Mouse (Mus musculus): Measurements from ENCODE around the gene Epn3. TPM values are rescaled to one million over a fixed set of nuclear protein-coding genes. Genes with fewer than 3 reads are reported as not detected.
A peak's percentile ranks its signal among the peaks of the same experiment; 100 is the strongest.

Gene Epn3
- polyA plus RNA-seq, 1 experiment from 2014 or later = 17.0 TPM

DNA sequence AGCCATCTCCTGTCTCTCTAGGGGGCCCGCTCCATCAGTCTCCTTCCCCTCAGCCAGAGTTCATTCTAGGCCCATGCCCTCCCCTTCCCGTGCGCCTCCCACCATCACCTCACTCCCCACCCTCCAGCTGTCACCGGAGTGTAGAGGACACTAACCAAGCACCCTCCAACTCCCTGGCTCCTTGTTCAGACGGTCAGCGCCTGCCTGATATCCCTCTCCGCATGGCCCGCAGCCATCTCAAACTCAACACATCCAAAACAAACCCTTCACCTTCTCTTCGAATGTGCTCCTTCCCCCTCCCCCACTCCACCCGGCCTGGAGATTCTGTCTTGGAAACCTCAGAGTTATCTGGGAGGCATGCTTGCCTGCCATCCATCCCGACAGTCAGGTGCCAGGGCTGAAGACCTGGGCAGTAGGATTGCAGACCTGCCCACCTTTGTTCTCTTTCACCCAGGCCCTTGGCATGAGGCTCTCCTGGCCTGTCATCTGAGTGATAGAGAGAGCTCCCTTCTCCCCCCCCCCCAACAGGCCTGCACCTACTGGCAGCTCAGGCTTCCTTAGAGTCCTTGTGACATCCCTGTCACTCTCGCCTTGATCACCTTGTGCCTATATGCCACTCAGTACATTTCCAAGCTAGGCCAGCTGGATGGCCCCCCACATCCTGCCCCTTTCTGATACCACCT, 48.5 kb downstream of the Epn3 start:
- Histone ChIP-seq H3K4me1 (ENCODE audit: control insufficient read depth, insufficient read depth, low read length) (peaks cover 13% of the 10 kb centered on the region), H3K9me3 (replicated peaks; ENCODE audit: control insufficient read depth, low read length) (no peaks in the 10 kb centered on the region), H3K27ac (ENCODE audit: low read length) (no peak overlapping the region), H3K4me2 (ENCODE audit: low read depth, low read length) (no peak overlapping the region), H3K36me3 (ENCODE audit: control insufficient read depth, insufficient read depth, low read length) (no peaks in the 10 kb centered on the region), H3K27me3 (ENCODE audit: control insufficient read depth, insufficient read depth, low read length) (no peaks in the 10 kb centered on the region), H3K4me3 (replicated peaks; ENCODE audit: low read length) (no peak overlapping the region), H3K9ac (ENCODE audit: low read length) (no peak overlapping the region)
- 47% methylated on average over 12 of the region's 12 CpGs for WGBS
- peak; percentile 42; the same call in 1 of the 2 replicates for ATAC-seq (ENCODE audit: insufficient read depth, low FRiP score)

- Histone ChIP-seq H3K4me1 (ENCODE audit: control insufficient read depth, insufficient read depth, low read length) (peaks cover 7% of the 10 kb centered on the region; the same call in 1 of the 2 replicates), H3K9ac (ENCODE audit: low read length) (no peak overlapping the region), H3K9me3 (replicated peaks; ENCODE audit: control insufficient read depth, low read length) (no peaks in the 10 kb centered on the region), H3K27me3 (ENCODE audit: control insufficient read depth, insufficient read depth, low read length) (no peaks in the 10 kb centered on the region), H3K36me3 (ENCODE audit: control insufficient read depth, insufficient read depth, low read length) (no peaks in the 10 kb centered on the region), H3K4me2 (ENCODE audit: low read depth, low read length) (no peak overlapping the region), H3K4me3 (replicated peaks; ENCODE audit: low read length) (no peak overlapping the region), H3K27ac (ENCODE audit: low read length) (no peak overlapping the region; the same call in 1 of the 2 replicates)
- whole genome bisulfite sequencing = 46% methylated on average over 5 of the region's 5 CpGs
- no peak for ATAC-seq (ENCODE audit: insufficient read depth, low FRiP score)
These were observed 49.9 kb downstream of the Epn3 start for GRCm38 (mm10) chr11:94449886-94450285.

DNA sequence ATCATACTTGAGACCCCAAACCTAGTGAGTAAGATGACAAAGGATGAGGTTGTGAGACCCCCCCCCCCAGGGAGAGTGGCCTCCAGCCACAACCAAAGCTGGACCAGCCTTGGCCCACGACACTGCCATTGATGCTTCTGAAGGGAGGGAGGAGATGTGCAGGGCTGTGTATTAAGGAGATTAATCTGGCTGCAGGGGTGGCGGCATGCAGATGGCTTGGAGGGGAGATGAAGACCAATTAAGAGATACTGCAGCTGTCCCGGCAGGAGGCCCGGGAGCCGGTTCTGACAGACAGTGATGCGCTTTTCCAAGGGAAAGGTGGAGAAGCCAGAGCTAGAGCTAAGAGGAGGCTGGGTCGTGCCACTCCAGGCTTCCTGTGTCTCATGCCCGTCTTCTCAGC, 50.5 kb downstream of the Epn3 start:
- 53% methylated on average over 8 of the region's 8 CpGs for WGBS

DNA sequence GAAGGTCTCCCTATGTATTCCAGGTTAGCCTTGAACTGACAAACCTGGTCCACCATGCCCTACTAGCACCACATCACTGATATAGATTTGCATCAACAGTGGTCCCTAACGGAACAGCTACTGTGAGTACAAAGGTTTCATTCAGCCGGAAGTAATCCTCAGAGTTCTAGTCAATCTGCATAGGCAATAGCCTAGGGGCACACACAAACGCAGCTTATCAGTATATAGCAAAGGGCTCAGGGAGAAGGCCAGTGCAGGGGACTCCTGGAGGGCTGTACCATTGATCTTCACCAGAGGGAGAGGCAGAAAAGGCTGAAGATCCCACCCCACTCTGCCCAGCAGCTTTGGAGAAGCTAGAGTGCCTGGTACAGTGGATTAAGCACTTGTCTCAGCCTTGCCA, 52.8 kb downstream of the Epn3 start:
- no peak overlapping the region for H3K27ac ChIP-seq (ENCODE audit: low read length)
- no peaks in the 10 kb centered on the region for H3K36me3 ChIP-seq (ENCODE audit: control insufficient read depth, insufficient read depth, low read length)
- 47% methylated on average over 3 of the region's 3 CpGs for WGBS
- no peak overlapping the region for H3K9ac ChIP-seq (ENCODE audit: low read length)
- H3K4me2 ChIP-seq (ENCODE audit: low read depth, low read length) = no peak overlapping the region
- no peaks in the 10 kb centered on the region for H3K27me3 ChIP-seq (ENCODE audit: control insufficient read depth, insufficient read depth, low read length)
- peaks cover 7% of the 10 kb centered on the region; the same call in 1 of the 2 replicates for H3K4me1 ChIP-seq (ENCODE audit: control insufficient read depth, insufficient read depth, low read length)
- H3K9me3 ChIP-seq (replicated peaks; ENCODE audit: control insufficient read depth, low read length) = no peaks in the 10 kb centered on the region
- no peak overlapping the region for H3K4me3 ChIP-seq (replicated peaks; ENCODE audit: low read length)
- no peak for ATAC-seq (ENCODE audit: insufficient read depth, low FRiP score)

More for the DNA sequence above, 50.5 kb downstream of the Epn3 start:
- ATAC-seq (ENCODE audit: insufficient read depth, low FRiP score) = 0 out of 2 replicates have a peak, but pooled peaks have one; percentile 31
- Histone ChIP-seq H3K4me1 (ENCODE audit: control insufficient read depth, insufficient read depth, low read length) (peaks cover 7% of the 10 kb centered on the region; the same call in 1 of the 2 replicates), H3K27me3 (ENCODE audit: control insufficient read depth, insufficient read depth, low read length) (no peaks in the 10 kb centered on the region), H3K4me3 (replicated peaks; ENCODE audit: low read length) (no peak overlapping the region), H3K9me3 (replicated peaks; ENCODE audit: control insufficient read depth, low read length) (no peaks in the 10 kb centered on the region), H3K4me2 (ENCODE audit: low read depth, low read length) (no peak overlapping the region), H3K9ac (ENCODE audit: low read length) (no peak overlapping the region), H3K36me3 (ENCODE audit: control insufficient read depth, insufficient read depth, low read length) (no peaks in the 10 kb centered on the region), H3K27ac (ENCODE audit: low read length) (peak overlapping the region; percentile 6; the same call in 1 of the 2 replicates)

DNA sequence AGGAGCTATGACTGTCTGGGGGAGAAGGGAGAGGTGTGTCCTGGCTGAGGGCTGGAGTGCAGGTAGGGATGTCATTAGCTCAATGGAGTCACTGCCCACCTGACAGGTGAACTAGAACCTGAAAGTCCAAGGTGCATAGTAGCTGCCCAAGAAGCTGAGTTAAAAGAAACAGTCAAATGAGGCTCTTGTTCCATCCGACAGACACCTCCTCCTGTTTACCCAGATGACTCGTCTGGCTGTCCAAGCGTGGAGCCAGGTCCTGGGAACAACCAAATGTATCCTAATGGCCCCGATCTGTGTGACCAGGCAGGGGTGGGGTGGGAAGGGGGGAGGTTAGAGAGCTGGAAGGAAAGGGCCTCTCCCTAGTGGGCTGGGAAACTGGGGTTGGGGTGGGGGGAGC, 54.5 kb downstream of the Epn3 start:
- Histone ChIP-seq H3K4me3 (replicated peaks; ENCODE audit: low read length) (no peak overlapping the region), H3K4me2 (ENCODE audit: low read depth, low read length) (no peak overlapping the region), H3K4me1 (ENCODE audit: control insufficient read depth, insufficient read depth, low read length) (0 out of 2 replicates have a peak, but pooled peaks cover 4% of the 10 kb centered on the region), H3K9me3 (replicated peaks; ENCODE audit: control insufficient read depth, low read length) (no peaks in the 10 kb centered on the region), H3K9ac (ENCODE audit: low read length) (no peak overlapping the region), H3K27me3 (ENCODE audit: control insufficient read depth, insufficient read depth, low read length) (no peaks in the 10 kb centered on the region), H3K27ac (ENCODE audit: low read length) (no peak overlapping the region), H3K36me3 (ENCODE audit: control insufficient read depth, insufficient read depth, low read length) (no peaks in the 10 kb centered on the region)
- no peak for ATAC-seq (ENCODE audit: insufficient read depth, low FRiP score)
- WGBS = 32% methylated on average over 4 of the region's 4 CpGs

DNA sequence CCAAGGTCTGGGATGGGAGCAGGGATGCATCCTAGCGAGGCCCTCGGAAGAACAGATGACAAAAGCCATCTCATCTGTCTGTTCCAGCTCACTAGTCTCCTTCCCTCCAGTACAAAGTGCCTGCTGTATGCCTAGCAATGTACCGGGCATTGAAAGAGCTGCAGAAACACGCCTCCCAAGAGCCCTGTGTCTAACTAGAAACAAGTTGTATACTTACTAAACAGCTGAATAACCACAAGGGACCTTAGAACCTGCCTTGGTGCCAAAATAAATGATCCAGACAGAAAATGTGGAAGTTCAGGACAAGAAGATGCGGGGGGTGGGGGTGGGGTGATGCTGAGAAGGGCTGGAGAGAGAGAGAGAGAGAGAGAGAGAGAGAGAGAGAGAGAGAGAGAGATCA, 54.9 kb downstream of the Epn3 start:
- H3K27me3 ChIP-seq (ENCODE audit: control insufficient read depth, insufficient read depth, low read length) = no peaks in the 10 kb centered on the region
- WGBS = 65% methylated on average over 5 of the region's 5 CpGs
- no peak for ATAC-seq (ENCODE audit: insufficient read depth, low FRiP score)
- no peak overlapping the region for H3K27ac ChIP-seq (ENCODE audit: low read length)
- no peak overlapping the region for H3K4me3 ChIP-seq (replicated peaks; ENCODE audit: low read length)
- H3K4me2 ChIP-seq (ENCODE audit: low read depth, low read length) = no peak overlapping the region
- 0 out of 2 replicates have a peak, but pooled peaks cover 4% of the 10 kb centered on the region for H3K4me1 ChIP-seq (ENCODE audit: control insufficient read depth, insufficient read depth, low read length)
- no peaks in the 10 kb centered on the region for H3K9me3 ChIP-seq (replicated peaks; ENCODE audit: control insufficient read depth, low read length)
- H3K36me3 ChIP-seq (ENCODE audit: control insufficient read depth, insufficient read depth, low read length) = no peaks in the 10 kb centered on the region
- H3K9ac ChIP-seq (ENCODE audit: low read length) = no peak overlapping the region

- Histone ChIP-seq H3K27ac (ENCODE audit: low read length) (no peak overlapping the region), H3K4me2 (ENCODE audit: low read depth, low read length) (no peak overlapping the region), H3K36me3 (ENCODE audit: control insufficient read depth, insufficient read depth, low read length) (no peaks in the 10 kb centered on the region), H3K9ac (ENCODE audit: low read length) (no peak overlapping the region), H3K9me3 (replicated peaks; ENCODE audit: control insufficient read depth, low read length) (no peaks in the 10 kb centered on the region), H3K4me1 (ENCODE audit: control insufficient read depth, insufficient read depth, low read length) (no peaks in the 10 kb centered on the region), H3K27me3 (ENCODE audit: control insufficient read depth, insufficient read depth, low read length) (no peaks in the 10 kb centered on the region), H3K4me3 (replicated peaks; ENCODE audit: low read length) (no peak overlapping the region)
- 76% methylated on average over 9 of the region's 9 CpGs for WGBS
- ATAC-seq (ENCODE audit: insufficient read depth, low FRiP score) = no peak
These were observed 58.0 kb downstream of the Epn3 start for GRCm38 (mm10) chr11:94441752-94442151.

- Histone ChIP-seq H3K9ac (ENCODE audit: low read length) (no peak overlapping the region), H3K4me1 (ENCODE audit: control insufficient read depth, insufficient read depth, low read length) (no peaks in the 10 kb centered on the region), H3K36me3 (ENCODE audit: control insufficient read depth, insufficient read depth, low read length) (no peaks in the 10 kb centered on the region), H3K27me3 (ENCODE audit: control insufficient read depth, insufficient read depth, low read length) (no peaks in the 10 kb centered on the region), H3K9me3 (replicated peaks; ENCODE audit: control insufficient read depth, low read length) (no peaks in the 10 kb centered on the region), H3K4me3 (replicated peaks; ENCODE audit: low read length) (no peak overlapping the region), H3K27ac (ENCODE audit: low read length) (no peak overlapping the region), H3K4me2 (ENCODE audit: low read depth, low read length) (no peak overlapping the region)
- ATAC-seq (ENCODE audit: insufficient read depth, low FRiP score) = no peak
- 46% methylated on average over 7 of the region's 7 CpGs for whole genome bisulfite sequencing
These were observed 58.7 kb downstream of the Epn3 start for GRCm38 (mm10) chr11:94441122-94441521.

- 86% methylated on average over 6 of the region's 6 CpGs for WGBS
- no peaks in the 10 kb centered on the region for H3K36me3 ChIP-seq (ENCODE audit: control insufficient read depth, insufficient read depth, low read length)
- no peaks in the 10 kb centered on the region for H3K27me3 ChIP-seq (ENCODE audit: control insufficient read depth, insufficient read depth, low read length)
- no peak overlapping the region for H3K4me2 ChIP-seq (ENCODE audit: low read depth, low read length)
- H3K4me1 ChIP-seq (ENCODE audit: control insufficient read depth, insufficient read depth, low read length) = no peaks in the 10 kb centered on the region
- ATAC-seq (ENCODE audit: insufficient read depth, low FRiP score) = no peak
- no peak overlapping the region for H3K4me3 ChIP-seq (replicated peaks; ENCODE audit: low read length)
- no peak overlapping the region for H3K27ac ChIP-seq (ENCODE audit: low read length)
- no peaks in the 10 kb centered on the region for H3K9me3 ChIP-seq (replicated peaks; ENCODE audit: control insufficient read depth, low read length)
- no peak overlapping the region for H3K9ac ChIP-seq (ENCODE audit: low read length)
These were observed 59.4 kb downstream of the Epn3 start for GRCm38 (mm10) chr11:94440421-94440820.
